Mouse (Mus musculus) thymus, postnatal 4 days (tissue): ENCODE results near the gene Rasip1.

Experiments used
- DNase-seq: peaks from one replicate; pipeline ENCODE4 v3.0.0; 2021

Gene Rasip1

GRCm38 (mm10) chr7:45627261-45627660, at the start of gene Rasip1:
Rasip1 (plus strand) TSS chr7:45627488.
- DNase-seq = no peak

- DNase-seq = no peak
Observed at GRCm38 (mm10) chr7:45585923-45586322, 41.4 kb upstream of the Rasip1 start.

- DNase-seq = no peak
Observed at GRCm38 (mm10) chr7:45587631-45588592, 39.4 kb upstream of the Rasip1 start.

GRCm38 (mm10) chr7:45589173-45589572, 38.1 kb upstream of the Rasip1 start:
- DNase-seq = peak; percentile 89

- DNase-seq = no peak
Observed at GRCm38 (mm10) chr7:45589898-45590297, 37.4 kb upstream of the Rasip1 start.

- no peak for DNase-seq
Observed at GRCm38 (mm10) chr7:45590874-45591273, 36.4 kb upstream of the Rasip1 start.

- no peak for DNase-seq
Observed at GRCm38 (mm10) chr7:45591880-45592279, 35.4 kb upstream of the Rasip1 start.

- DNase-seq = peak; percentile 84
Observed at GRCm38 (mm10) chr7:45593118-45593815, 34.0 kb upstream of the Rasip1 start.

- no peak for DNase-seq
Observed at GRCm38 (mm10) chr7:45595176-45595575, 32.1 kb upstream of the Rasip1 start.

- no peak for DNase-seq
Observed at GRCm38 (mm10) chr7:45596107-45596506, 31.2 kb upstream of the Rasip1 start.

- no peak for DNase-seq
Observed at GRCm38 (mm10) chr7:45597013-45597412, 30.3 kb upstream of the Rasip1 start.

- no peak for DNase-seq
Observed at GRCm38 (mm10) chr7:45597527-45597926, 29.8 kb upstream of the Rasip1 start.

GRCm38 (mm10) chr7:45598960-45599879, 28.1 kb upstream of the Rasip1 start:
- DNase-seq = peak; percentile 82

GRCm38 (mm10) chr7:45605704-45606289, 21.5 kb upstream of the Rasip1 start:
- DNase-seq = no peak

GRCm38 (mm10) chr7:45609511-45609910, 17.8 kb upstream of the Rasip1 start:
- DNase-seq = no peak

- DNase-seq = no peak
Observed at GRCm38 (mm10) chr7:45616277-45616676, 11.0 kb upstream of the Rasip1 start.

GRCm38 (mm10) chr7:45617042-45617695, 10.1 kb upstream of the Rasip1 start, which contains the start of gene Fut1:
Fut1 (plus strand) TSS chr7:45617289.
- DNase-seq = no peak

GRCm38 (mm10) chr7:45618316-45618715, 9.0 kb upstream of the Rasip1 start:
- no peak for DNase-seq

- no peak for DNase-seq
Observed at GRCm38 (mm10) chr7:45619592-45619991, 7.7 kb upstream of the Rasip1 start.

- DNase-seq = peak; percentile 63
Observed at GRCm38 (mm10) chr7:45621443-45621842, 5.8 kb upstream of the Rasip1 start, which contains the start of gene Izumo1. Izumo1 (plus strand) TSS chr7:45621811.

- no peak for DNase-seq
Observed at GRCm38 (mm10) chr7:45623507-45623906, 3.8 kb upstream of the Rasip1 start.

GRCm38 (mm10) chr7:45624718-45625117, 2.6 kb upstream of the Rasip1 start:
- no peak for DNase-seq
